Mouse (Mus musculus) frontal cortex, postnatal 10 days (tissue): Measurements from ENCODE around the gene Dpp6.

Source experiments
- DNase-seq, 2 experiments: peaks; one replicate each; pipeline ENCODE4 v3.0.0; 2022; ENCODE audit warnings: low spot score in 2 of 2, mixed read lengths in 1 of 2

Gene Dpp6

DNA sequence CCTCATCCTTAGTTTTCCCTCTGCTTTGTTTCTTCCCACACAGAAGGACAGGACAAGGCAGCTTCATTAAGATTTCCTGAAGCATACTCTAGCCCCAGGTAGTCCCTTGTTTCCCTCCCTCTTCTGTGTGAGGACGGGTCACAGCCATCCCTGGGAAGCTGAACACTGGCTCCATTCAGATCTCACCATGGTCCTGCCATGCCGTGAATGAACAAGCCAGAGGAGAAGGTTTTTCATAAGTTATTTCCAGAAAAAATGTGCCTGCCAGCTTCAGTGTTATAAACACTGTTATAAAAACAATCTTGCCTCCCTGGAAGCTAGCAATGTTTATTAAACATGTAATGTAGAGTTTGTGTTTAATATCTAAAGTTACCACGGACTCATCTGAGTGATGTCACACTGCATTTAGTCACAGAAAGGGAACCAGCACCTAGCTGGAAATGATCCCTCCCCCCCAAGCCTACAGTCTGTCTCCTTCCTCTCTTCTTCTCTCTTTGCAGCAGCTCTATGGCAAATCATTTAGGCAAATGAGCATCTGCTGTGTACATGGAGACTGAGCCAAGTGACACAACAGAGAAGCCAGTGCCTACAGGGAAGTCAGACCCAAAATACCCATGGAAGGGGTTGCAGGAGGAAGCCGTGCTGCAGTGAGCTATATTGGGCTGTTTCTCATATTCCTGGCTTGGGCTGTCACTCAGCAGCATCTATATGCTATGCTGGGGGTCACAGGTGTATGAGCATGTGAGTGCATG lies 128.3 kb downstream of the Dpp6 start:
- DNase-seq, result peak; percentile 18 to 32

DNA sequence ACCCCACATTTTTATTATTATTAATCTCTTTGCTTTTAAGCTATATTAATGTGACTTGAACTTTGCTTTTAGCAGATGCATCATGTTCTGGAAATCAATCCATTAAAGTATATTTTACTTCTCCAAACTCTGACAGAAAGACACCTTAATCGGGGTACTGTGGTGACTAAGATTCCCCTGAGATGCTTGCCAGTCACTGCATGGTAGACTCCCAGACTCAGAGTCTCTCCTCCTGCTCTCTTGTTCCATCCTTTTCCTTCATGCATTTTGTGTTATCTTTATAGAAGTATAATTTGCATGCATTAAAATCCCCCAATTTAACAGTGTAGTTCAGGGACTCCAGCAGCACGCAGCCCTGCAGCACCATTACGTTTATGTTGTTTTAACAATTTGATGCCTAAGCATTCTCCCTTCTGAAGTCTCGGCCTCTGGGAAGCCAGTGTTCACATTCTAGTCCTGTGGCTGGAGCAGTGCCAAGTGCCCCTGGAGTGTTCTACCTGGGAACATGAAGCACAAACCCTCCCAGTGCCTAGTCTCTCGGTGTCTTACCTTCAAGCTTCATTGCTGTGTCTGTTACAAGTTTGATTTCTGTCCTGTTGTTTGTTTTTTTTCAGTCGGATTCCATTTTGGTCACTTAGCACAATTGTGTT lies 153.1 kb downstream of the Dpp6 start:
- no peak for DNase-seq

DNA sequence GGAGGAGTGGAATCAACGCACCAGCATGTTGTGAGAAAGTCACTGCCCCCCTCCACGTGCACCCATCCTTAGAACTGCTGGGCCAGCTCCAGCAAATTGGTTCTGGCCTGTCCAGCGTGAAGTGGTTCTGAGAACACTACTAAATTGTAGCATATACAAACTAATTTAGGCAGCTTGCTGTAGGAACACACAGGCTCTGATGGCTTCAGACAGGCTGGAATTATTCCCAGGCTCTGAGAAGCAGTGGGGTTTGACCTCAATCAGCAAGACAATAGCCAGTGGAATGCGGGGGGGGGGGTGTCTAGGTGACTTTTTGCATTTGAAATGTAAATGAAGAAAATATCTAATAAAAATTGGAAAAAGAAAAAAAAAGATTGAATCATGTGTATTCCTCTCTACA lies 156.2 kb downstream of the Dpp6 start:
- DNase-seq, result no peak

DNA sequence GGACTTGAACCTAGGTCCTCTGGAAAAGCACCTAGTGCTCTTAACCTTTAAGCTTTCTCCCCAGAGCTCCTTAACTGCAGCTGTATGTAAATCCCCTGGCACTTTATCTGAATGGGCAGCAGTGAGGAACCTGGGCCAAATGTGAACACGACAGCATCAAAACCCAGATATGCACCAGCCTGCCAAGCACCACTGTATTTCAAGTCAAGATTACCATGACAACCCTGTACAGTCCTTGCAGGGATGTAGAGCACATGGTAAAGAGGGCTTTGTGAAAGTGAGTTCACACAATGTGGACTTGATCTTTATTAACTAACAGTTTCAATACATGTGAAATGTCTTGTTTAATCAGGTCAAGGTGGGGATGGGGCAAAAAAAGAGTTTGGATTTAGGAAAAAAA lies 162.3 kb downstream of the Dpp6 start:
- no peak for DNase-seq

DNA sequence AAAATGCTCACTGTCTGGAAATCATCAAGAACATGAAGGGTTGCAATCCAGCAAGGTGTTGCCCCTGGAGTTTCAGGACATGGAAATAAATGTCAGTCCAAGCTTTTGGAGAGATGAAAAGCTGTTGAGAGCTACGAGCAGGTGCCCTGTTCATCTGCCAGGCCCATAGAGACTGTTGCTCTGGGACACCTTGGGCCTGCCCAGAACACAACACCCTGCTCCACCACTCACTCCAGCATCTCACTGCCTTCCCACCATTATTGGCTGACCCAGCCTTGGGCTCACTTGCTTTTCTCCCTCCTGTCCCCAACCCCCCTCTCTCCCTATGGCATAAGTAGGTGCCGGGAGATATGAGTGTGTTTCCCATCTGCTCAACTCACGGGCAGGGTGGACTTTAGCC lies 162.8 kb downstream of the Dpp6 start:
- DNase-seq, result no peak

DNA sequence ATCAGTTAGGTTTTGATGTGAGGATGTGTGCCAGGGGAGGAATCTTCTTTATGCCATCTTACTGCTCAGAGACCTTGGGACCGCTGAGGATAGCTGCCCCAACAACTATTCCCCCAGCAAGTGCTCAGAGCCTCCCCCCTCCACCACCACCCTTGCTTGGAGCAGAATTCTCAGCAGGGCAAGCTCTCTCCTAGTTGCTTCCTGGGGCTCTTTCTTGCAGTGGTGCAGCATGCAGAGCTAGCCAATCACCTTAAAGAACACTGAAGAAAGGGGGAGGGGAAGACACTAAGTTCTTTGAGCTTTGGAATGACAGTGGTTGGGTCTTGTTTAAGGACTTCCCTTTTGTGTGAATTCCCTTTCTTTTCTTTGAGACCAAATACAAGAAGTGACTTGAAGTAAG lies 168.1 kb downstream of the Dpp6 start:
- no peak for DNase-seq

DNA sequence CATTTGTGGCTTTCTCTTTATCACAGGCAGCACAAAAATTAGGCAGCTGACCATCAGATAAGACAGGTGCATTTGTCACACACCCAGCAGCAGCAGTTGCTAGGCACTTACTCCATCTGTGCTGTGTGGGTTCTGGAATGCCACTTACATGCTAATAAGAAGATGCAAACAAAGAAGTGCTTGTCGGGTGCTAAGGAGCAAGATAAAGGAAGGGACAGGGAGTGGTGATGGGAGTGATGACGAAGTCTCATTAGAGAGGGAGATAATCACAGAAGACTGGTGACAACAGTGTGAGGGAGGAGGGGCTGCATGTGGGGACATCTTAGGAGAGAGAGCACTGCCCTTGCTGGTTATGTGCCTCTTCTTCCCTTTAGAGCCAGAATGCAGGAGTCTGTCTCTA lies 174.6 kb downstream of the Dpp6 start:
- DNase-seq, result peak in 1 of 2 experiments; percentile 7

DNA sequence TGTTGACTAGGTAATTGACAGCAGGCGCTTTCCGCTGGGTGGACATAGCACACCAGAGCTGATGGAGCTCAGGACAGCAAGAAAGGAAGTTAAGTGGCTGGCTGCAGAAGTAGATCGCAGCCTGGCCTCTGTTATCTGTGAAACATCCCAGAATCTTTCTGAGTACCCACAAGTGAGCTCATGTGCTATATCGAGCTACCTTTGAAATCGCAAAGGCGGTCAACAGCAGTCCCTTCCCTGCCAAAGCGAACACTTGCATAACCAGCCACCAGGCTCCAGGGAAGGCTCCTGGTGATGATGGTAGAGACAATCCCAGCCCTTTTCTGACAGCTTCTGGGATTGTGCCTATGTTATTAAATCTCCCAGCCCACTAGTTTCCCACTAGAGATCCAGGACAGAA lies 186.5 kb downstream of the Dpp6 start:
- no peak for DNase-seq

DNA sequence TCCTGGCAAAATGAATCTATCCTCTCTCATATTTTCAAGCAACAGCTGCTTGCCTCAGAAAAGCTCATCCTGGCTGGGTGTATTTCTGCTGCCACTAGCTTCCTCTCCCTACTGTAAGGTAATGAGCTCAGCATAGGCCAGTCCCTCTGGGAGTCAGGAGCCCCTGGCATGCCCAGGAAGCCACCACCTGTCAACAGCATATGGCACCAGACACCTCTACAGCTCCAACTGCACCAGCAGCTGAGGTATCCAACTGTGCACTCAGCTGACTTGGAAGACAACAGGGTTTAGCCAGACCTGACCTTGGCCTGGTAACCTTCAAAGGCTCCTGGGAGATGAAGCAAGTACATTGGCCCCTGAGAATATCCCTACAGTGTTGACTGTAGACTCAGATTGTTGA lies 192.2 kb downstream of the Dpp6 start:
- no peak for DNase-seq

DNA sequence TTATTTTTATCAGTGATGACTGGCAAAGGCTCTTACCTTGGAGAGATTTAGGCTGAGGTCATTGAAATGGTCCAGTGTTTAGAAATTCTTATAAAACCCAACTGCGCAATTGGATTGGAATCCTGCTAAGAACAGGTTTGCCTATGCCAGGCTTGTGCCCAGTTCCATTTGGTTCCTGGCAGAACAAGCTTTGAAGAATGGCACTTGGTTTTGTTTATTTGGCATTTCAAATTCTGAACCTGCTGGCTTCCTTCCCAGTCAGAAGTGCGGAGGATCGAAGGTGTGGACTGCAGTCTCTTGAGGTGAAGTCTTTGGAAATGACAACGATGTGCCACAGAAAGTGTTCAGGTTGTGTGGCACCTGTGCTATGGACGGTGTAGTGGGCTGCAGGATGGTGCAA lies 193.6 kb downstream of the Dpp6 start:
- DNase-seq, result no peak

DNA sequence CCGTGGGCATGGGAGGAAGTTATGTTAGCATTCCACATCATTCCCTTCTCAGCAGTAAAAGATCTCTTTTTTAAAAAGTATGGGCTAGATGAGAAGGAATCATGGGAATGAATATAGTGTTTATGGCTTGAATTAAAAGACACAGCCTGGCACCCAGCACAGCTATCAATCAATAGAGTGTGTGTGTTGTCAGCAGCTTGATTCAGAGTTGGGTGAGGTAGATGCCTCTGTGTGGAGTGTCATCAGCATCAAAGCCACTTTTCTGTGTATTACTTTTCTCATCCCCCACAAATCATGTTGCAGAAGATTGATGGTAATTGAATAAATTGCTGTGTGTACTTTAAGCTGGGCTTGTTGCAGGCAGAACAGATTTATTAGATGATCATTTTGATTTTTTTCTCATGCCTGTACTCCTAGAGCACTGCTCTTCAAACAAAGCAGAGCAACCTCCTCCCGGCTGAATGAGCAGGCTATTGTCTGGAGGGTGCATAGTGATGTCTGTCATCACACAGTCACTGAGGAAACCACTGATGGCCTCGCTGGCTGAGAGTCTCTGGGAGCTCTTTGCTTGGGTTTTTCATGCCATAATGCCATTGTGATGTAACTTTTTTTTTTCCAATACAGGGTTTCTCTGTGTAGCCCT lies 201.4 kb downstream of the Dpp6 start:
- DNase-seq, result no peak

DNA sequence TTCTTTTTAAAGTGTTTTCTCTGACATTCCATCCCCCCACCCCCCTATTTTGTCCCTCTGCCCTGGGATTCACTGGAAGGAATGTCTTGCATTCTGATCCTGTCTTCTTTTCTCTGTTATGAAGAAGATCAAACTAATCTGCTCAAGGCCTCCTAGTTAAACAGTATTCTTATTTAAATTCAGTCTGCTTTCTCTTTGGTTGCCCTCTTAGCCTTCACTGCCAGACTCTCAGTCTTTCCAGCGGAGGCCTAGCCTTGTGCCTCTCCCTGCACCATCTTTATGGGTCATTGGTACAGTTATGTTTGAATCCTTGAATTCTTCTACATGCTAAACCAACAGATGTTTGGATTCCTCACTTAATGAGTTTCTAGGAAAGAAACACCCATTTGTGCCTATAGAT lies 211.6 kb downstream of the Dpp6 start:
- DNase-seq, result no peak

DNA sequence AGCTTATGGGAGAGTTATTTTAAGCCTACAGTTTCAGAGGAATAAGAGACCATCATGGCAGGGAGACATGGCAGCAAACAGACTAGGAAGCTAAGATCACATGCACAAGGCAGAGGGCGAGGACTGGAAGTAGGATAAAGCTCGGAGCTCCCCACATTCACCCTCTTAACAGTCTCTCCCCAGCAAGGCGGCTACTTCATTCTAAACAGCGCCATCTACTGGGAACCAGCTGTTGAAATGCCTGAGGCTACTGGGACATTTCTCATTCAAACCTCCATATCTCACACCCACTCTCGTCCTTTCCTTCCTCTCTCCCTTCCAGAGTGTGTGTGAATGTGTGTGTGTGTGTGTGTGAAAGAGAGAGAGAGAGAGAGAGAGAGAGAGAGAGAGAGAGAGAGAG lies 212.8 kb downstream of the Dpp6 start:
- no peak for DNase-seq

DNA sequence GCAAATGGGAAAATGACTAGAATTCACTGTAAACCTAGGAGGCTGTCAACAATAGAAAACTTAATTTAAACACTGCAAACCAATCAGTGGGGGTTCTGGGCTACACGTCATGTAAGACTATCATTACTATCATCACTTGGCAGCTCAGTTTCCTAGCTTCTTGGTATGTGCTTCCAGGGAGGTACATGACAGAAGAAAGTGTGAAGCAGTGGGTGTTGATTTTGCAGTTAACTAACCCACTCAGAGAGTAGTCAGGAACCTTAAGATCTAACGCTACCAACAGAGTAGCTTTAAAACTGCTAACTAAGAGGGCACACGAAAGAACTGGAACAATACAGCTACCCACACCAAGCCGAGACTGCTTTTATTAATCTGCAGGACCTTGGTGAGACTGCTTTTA lies 217.9 kb downstream of the Dpp6 start:
- DNase-seq, result no peak

DNA sequence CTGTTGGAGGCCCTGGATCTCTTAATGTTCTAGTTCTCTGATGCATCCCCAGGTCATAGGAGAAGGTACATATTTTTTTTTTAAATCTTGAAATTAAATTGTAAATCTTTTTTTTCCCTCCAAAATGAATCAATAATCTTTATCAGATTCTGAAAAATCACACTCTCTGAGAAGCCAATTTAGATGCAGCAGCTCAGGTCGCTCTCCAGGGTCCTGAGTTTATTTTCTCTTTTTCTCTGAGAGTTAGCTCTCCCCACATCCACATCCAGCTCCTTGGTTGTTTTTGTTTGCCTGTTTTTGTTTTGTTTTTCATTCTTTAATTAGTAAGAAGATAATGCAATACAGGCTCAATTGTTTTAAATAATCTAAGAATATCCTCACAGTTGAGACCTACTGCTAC lies 218.3 kb downstream of the Dpp6 start:
- no peak for DNase-seq

DNA sequence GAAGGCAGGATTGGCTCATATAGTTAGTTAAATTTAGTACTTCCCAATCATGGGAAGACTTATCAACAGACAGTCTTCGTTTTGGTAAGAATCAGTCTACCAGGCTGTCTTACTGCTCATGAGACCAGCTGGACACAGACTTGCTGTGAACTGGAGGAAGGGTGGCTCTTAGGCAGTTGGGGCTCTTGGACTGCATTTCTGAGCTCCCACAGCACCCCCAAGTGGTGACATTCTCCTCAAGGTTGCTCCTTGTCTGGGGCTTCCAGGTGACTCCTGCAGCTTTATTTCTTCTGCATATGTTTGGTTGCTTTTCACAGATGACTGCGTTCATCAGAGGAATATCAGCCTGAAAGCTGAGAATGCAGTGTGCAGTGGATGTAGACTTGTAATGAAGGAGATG lies 218.9 kb downstream of the Dpp6 start:
- peak in 1 of 2 experiments; percentile 31 for DNase-seq

DNA sequence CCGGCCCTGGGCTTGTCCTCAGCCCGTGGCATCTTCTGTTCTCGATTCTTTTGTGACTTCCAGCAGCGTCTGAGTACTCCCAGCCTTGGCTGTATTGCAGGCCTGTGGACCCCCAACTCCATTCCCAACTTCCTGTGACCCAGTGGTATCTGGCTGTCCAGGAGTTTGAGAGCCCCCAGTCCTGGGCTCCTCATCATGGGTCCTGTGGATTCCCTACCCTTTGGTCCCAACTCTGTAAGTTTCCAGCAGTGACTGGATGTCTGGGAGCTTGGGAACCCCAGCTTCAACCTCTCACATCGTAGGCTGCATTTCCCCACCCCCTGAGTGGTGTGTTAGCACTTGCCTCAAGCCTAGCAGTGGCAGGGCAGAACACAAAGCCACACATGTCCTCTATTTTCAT lies 220.8 kb downstream of the Dpp6 start:
- no peak for DNase-seq

DNA sequence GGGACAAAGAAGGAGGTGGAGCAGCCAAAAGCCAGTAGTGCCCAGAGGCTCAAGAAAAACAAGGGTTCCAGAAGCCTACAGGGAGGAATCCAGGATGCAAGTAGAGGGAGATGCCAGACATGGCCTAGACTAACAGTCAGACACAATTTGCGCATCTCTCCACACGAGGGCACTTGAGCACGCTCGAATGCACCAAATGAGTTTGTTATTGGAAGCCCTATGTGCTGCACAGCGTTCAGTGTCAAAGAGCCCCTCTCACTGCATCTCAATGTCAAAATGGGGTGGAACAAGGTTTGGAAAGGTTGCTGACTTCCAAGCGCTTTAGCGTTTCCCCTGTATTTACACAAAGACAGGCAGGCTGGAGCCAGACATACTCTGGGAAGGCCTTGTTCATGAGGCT lies 231.2 kb downstream of the Dpp6 start:
- peak; percentile 49 to 76 for DNase-seq

DNA sequence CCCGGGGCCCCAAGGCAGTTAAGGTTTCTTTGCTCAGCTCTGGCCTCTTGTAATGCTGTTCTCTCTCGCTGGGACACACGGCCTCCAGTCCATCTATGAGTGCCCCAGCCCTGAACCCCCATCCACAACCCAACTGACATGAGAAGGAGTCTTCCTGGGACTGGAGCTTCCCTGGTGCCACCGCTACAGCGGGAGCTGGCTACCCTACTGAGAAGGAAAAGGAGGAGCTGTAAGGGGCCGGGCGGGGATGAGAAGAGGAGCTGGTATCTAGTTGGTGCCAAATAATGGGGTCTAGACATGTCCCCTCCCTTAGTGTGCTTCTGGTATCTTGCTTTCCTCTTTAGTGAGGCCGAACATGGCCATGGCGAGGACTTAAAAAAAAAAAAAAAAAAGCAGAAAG lies 231.9 kb downstream of the Dpp6 start:
- DNase-seq, result peak; percentile 27 to 30

DNA sequence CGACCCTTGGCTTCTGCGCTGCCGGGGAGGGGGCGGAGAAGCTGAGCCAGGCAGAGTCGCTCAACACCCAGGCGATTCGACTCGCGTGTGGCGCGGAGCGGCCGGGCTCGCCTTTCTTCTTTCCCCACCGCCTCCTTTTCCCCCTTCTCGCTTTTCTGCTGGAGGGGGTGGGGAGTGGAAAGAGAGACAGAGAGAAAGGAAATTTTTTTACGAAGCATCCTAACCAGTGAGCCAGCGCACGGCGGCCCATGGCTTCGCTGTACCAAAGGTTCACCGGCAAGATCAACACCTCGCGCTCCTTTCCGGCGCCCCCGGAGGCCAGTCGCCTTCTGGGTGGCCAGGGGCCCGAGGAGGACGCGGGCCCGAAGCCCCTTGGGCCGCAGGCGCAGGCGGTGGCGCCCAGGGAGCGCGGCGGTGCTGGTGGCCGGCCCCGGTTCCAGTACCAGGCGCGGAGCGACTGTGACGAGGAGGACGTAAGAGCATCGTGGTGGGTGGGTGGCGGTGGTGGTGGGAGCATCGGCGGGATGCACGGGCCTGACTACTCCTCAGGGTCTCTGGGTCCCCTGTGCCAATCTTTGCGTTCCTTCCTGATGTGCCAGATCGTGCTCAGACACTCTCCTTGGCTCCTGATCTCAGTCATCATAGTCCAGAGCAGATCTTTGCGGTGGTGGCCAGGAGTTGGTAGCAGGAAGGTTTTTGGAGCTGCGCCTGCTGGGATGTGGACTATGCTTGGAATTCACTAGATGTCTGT lies 232.5 kb downstream of the Dpp6 start:
- peak; percentile 22 to 26 for DNase-seq

DNA sequence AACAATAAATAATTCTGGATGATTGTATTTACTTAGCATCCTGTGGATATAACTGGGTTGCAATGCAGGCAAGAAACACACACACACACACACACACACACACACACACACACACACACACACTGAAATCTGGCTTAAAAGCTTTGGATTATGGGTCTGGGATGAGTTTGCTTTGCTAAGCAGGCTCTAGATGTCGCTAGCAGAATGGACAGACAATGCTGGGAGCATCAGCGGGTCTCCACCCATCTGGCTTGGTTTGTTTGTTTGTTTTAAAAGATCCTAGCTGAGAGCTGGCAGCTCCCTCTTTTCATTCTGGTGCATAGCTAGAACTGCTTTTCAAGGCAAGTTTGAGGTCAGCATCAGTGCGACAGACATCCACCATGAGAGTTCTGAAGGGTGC lies 234.2 kb downstream of the Dpp6 start:
- no peak for DNase-seq

DNA sequence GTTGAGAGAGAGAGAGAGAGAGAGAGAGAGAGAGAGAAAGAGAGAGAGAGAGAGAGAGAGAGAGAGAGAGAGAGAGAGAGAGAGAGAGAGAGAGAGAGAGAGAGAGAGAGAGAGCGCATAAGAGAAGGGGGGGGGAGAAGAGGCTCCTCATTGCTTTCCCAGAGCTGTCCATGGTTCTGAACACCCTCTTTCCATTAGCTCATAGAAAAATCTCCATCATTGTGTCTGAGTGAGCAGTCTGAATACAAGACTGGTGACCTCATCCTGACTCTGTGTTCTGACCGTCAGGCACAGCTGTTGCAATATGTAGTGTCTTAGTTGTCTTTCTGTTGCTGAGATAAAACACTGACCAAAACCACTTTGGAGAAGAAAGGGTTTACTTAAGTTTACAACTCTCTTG lies 235.4 kb downstream of the Dpp6 start:
- no peak for DNase-seq

DNA sequence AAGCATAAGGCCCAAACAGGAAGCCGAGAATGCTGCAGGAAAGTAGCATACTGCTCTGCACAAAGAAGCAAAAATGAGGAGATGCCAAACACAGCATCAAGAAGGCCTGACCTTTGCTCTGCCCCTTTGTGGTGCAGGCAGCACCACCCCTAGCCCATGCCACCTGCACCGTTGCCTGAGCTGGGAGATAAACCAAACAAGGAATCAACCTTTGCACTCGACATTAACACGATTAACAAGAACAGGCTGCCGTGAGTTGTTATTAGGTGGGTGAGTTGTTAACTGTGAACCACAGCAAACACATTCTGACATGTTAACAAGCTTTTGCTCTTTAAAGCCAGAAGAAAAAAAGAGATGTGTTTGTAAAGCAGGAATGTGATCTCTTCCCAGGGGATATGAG lies 239.4 kb downstream of the Dpp6 start:
- DNase-seq, result no peak
